Mouse (Mus musculus) myocyte (in vitro differentiated cells): ENCODE results near the gene Cuedc1. TPM values are rescaled to one million over a fixed set of nuclear protein-coding genes. Genes with fewer than 3 reads are reported as not detected.

Experiments
- H3K27me3 ChIP-seq: one replicate; pipeline ENCODE4 v1.6.1; 2011; ENCODE audit not compliant: control insufficient read depth, insufficient read depth, insufficient read length
- H3K36me3 ChIP-seq: one replicate; pipeline ENCODE4 v1.6.1; 2011; ENCODE audit not compliant: control insufficient read depth, insufficient read depth
- H3K4me2 ChIP-seq: one replicate; pipeline ENCODE4 v1.6.1; 2011; ENCODE audit warnings: low read depth, control low read depth
- H3K4me3 ChIP-seq: one replicate; pipeline ENCODE4 v1.5.1; 2011; ENCODE audit warnings: mild to moderate bottlenecking, control low read depth, moderate library complexity
- H3K79me2 ChIP-seq: one replicate; pipeline ENCODE4 v1.6.1; 2011; ENCODE audit not compliant: control insufficient read depth, insufficient read depth
- H3ac ChIP-seq: one replicate; pipeline ENCODE4 v1.6.1; 2011; ENCODE audit not compliant: control insufficient read depth, insufficient read length
- CEBPB ChIP-seq: IDR thresholded peaks from 2 replicates; pipeline ENCODE4 v1.6.1; 2011; ENCODE audit warnings: mild to moderate bottlenecking, moderate library complexity; ENCODE audit not compliant: poor library complexity, insufficient read depth, severe bottlenecking
- E2F4 ChIP-seq: IDR thresholded peaks from one replicate; pipeline ENCODE4 v1.6.1; 2011; ENCODE audit warnings: mild to moderate bottlenecking, control low read depth, moderate library complexity; ENCODE audit not compliant: insufficient read depth
- MAX ChIP-seq: IDR thresholded peaks from one replicate; pipeline ENCODE4 v1.6.1; 2011; ENCODE audit warnings: low read depth, mild to moderate bottlenecking, control low read depth
- MYOD1 ChIP-seq, 3 experiments: IDR thresholded peaks; one replicate each; pipeline ENCODE4 v1.6.1; 2011; ENCODE audit warnings: control low read depth in 2 of 3, low read depth in 2 of 3, mild to moderate bottlenecking in 2 of 3, moderate library complexity in 1 of 3; ENCODE audit not compliant: insufficient read length in 2 of 3, control insufficient read depth in 1 of 3
- MYOG ChIP-seq, 3 experiments: IDR thresholded peaks; one replicate each; pipeline ENCODE4 v1.6.1; 2011; ENCODE audit warnings: control low read depth in 2 of 3, low read depth in 2 of 3, mild to moderate bottlenecking in 2 of 3; ENCODE audit not compliant: insufficient read length in 2 of 3, control insufficient read depth in 1 of 3, insufficient read depth in 1 of 3
- POLR2A ChIP-seq: IDR thresholded peaks from one replicate; pipeline ENCODE4 v1.6.1; 2011; ENCODE audit warnings: low read depth, mild to moderate bottlenecking, control low read depth, moderate library complexity; ENCODE audit not compliant: insufficient read length
- POLR2AphosphoS2 ChIP-seq: IDR thresholded peaks from one replicate; pipeline ENCODE4 v1.6.1; 2011; ENCODE audit warnings: low read depth, control low read depth; ENCODE audit not compliant: insufficient read length
- REST ChIP-seq: IDR thresholded peaks from one replicate; pipeline ENCODE4 v1.6.1; 2011; ENCODE audit warnings: mild to moderate bottlenecking, control low read depth, moderate library complexity; ENCODE audit not compliant: insufficient read depth, insufficient read length
- SRF ChIP-seq: IDR thresholded peaks from one replicate; pipeline ENCODE4 v1.6.1; 2011; ENCODE audit warnings: low read depth; ENCODE audit not compliant: control insufficient read depth, insufficient read length
- TCF12 ChIP-seq: IDR thresholded peaks from one replicate; pipeline ENCODE4 v1.6.1; 2011; ENCODE audit warnings: mild to moderate bottlenecking, control low read depth; ENCODE audit not compliant: poor library complexity, insufficient read depth, severe bottlenecking
- TCF3 ChIP-seq: IDR thresholded peaks from one replicate; pipeline ENCODE4 v1.6.1; 2011; ENCODE audit warnings: low read depth, control low read depth; ENCODE audit not compliant: insufficient read length
- USF1 ChIP-seq: IDR thresholded peaks from one replicate; pipeline ENCODE4 v1.6.1; 2011; ENCODE audit warnings: low read depth, mild to moderate bottlenecking, control low read depth, moderate library complexity
- polyA plus RNA-seq: library from polyadenylated mRNA; unstranded; fragments of >200 nt; fragmentation: generic; extraction: Trizol; gene quantifications from one replicate; pipeline ENCODE4 v1.2.1, GENCODE M21; 2012; ENCODE audit warnings: missing spikeins

The Cuedc1 gene
- polyA plus RNA-seq, 1 experiment: 40.8 TPM

- no peaks in the 10 kb centered on the region for H3K27me3 ChIP-seq
- H3K4me3 ChIP-seq: no peak overlapping the region
- peak overlapping the region; percentile 79 for H3K4me2 ChIP-seq
- H3ac ChIP-seq: no peak overlapping the region
- H3K36me3 ChIP-seq: no peaks in the 10 kb centered on the region
- no peaks in the 10 kb centered on the region for H3K79me2 ChIP-seq
- peak in 2 of 3 experiments; percentile 43 to 59 for TF ChIP-seq MYOG (IDR thresholded peaks at IDR 0.05; ENCODE audit: control insufficient read depth in 1 of 3, insufficient read depth in 1 of 3, insufficient read length in 2 of 3, low read depth in 2 of 3)
- no peak for TF ChIP-seq SRF
- TF ChIP-seq REST: peak; percentile 54
- peak; percentile 10 for TF ChIP-seq TCF12
- peak; percentile 37 to 87 (median 70) for TF ChIP-seq MYOD1 (IDR thresholded peaks at IDR 0.05; ENCODE audit: control insufficient read depth in 1 of 3, insufficient read length in 2 of 3, low read depth in 2 of 3)
- TF ChIP-seq MAX: no peak
- TF ChIP-seq USF1: no peak
- TF ChIP-seq TCF3: no peak
- no peak for TF ChIP-seq POLR2AphosphoS2
- TF ChIP-seq POLR2A: no peak
- TF ChIP-seq CEBPB: no peak
- TF ChIP-seq E2F4: no peak
Observed at GRCm38 (mm10) chr11:88233528-88234427, 135.9 kb downstream of the Cuedc1 start.

- Histone ChIP-seq H3K36me3 (no peaks in the 10 kb centered on the region), H3K4me2 (peak overlapping the region; percentile 79), H3K4me3 (peak overlapping the region; percentile 10), H3ac (no peak overlapping the region), H3K27me3 (no peaks in the 10 kb centered on the region), H3K79me2 (no peaks in the 10 kb centered on the region)
- TF ChIP-seq TCF12: no peak
- TF ChIP-seq MYOG (IDR thresholded peaks at IDR 0.05; ENCODE audit: control insufficient read depth in 1 of 3, insufficient read depth in 1 of 3, insufficient read length in 2 of 3, low read depth in 2 of 3): no peak
- no peak for TF ChIP-seq USF1
- TF ChIP-seq POLR2A: no peak
- TF ChIP-seq TCF3: no peak
- TF ChIP-seq E2F4: no peak
- no peak for TF ChIP-seq MAX
- TF ChIP-seq POLR2AphosphoS2: no peak
- no peak for TF ChIP-seq SRF
Observed at GRCm38 (mm10) chr11:88234789-88235188, 136.9 kb downstream of the Cuedc1 start.

GRCm38 (mm10) chr11:88235221-88236203 is 137.7 kb downstream of the Cuedc1 start:
- Histone ChIP-seq H3K79me2 (no peaks in the 10 kb centered on the region), H3K4me3 (peak overlapping the region; percentile 10), H3K4me2 (peak overlapping the region; percentile 79), H3ac (no peak overlapping the region), H3K36me3 (no peaks in the 10 kb centered on the region), H3K27me3 (no peaks in the 10 kb centered on the region)
- peak; percentile 98 for TF ChIP-seq CEBPB
- TF ChIP-seq POLR2A: peak; percentile 38
- TF ChIP-seq USF1: no peak
- no peak for TF ChIP-seq TCF3
- no peak for TF ChIP-seq MYOD1 (IDR thresholded peaks at IDR 0.05; ENCODE audit: control insufficient read depth in 1 of 3, insufficient read length in 2 of 3, low read depth in 2 of 3)

- H3K4me2 ChIP-seq: no peak overlapping the region
- no peaks in the 10 kb centered on the region for H3K27me3 ChIP-seq
- no peak overlapping the region for H3K4me3 ChIP-seq
- no peaks in the 10 kb centered on the region for H3K36me3 ChIP-seq
- TF ChIP-seq POLR2AphosphoS2: no peak
- TF ChIP-seq CEBPB: no peak
- no peak for TF ChIP-seq TCF3
- TF ChIP-seq REST: no peak
- TF ChIP-seq MYOG (IDR thresholded peaks at IDR 0.05; ENCODE audit: control insufficient read depth in 1 of 3, insufficient read depth in 1 of 3, insufficient read length in 2 of 3, low read depth in 2 of 3): no peak
- TF ChIP-seq POLR2A: no peak
- TF ChIP-seq MYOD1 (IDR thresholded peaks at IDR 0.05; ENCODE audit: control insufficient read depth in 1 of 3, insufficient read length in 2 of 3, low read depth in 2 of 3): no peak
- TF ChIP-seq USF1: no peak
- no peak for TF ChIP-seq TCF12
- TF ChIP-seq MAX: no peak
- TF ChIP-seq E2F4: no peak
- TF ChIP-seq SRF: no peak
- H3K79me2 ChIP-seq: no peaks in the 10 kb centered on the region
- H3ac ChIP-seq: no peak overlapping the region
Observed at GRCm38 (mm10) chr11:88240275-88240674, 142.4 kb downstream of the Cuedc1 start.
